Mouse (Mus musculus) cerebellum, adult 2 months (tissue): ENCODE measurements around the gene Tsr2.

Experiments used
- CTCF ChIP-seq: fragments of 200-500 bp; IDR thresholded peaks from 2 replicates; pipeline ENCODE4 v1.5.1; 2011; ENCODE audit warnings: low read depth, mild to moderate bottlenecking, control low read depth, low read length, moderate library complexity, borderline replicate concordance; ENCODE audit not compliant: insufficient read depth
- POLR2A ChIP-seq: fragments of 200-500 bp; IDR thresholded peaks from 2 replicates; pipeline ENCODE4 v1.6.1; 2011; ENCODE audit warnings: low read length, control low read depth, borderline replicate concordance; ENCODE audit not compliant: insufficient read depth

DNA sequence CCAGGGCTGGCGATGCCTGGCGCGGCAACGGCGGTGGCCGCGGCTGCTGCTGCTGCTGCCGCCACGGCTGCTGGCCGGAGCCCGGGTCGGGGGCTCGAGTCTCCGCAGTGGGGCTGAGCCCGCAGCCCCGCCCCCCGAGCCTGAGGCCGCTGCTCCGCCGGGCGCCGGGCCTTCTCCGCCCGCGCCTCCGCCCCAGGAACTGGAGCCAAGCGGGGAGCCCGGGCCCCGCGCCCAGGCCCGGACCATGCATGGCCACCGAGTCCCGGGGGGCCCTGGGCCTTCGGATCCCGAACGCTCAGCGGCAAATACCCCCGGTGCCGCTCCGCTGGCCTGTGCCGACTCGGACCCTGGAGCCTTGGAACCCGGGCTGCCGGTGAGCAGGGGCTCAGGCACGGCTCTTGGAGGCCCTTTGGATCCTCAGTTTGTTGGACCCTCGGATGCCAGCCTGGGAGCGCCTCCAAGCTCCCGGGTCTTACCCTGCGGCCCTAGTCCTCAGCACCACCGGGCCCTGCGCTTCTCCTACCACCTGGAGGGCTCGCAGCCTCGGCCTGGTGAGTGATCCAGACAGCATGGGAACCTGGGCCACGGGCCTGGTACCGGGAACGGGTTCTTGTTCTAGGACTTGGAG, 48.8 kb downstream of the Tsr2 start:
- no peak for TF ChIP-seq POLR2A
- TF ChIP-seq CTCF = no peak
